Mouse (Mus musculus) layer of hippocampus, adult 18-20 months (tissue): ENCODE data around the gene Scamp4. TPM values are rescaled to one million over a fixed set of nuclear protein-coding genes. Genes with fewer than 3 reads are reported as not detected.
A peak's percentile ranks its signal among the peaks of the same experiment; 100 is the strongest.

Experiments used
- DNase-seq, 2 experiments: peaks; one replicate each; pipeline ENCODE4 v3.0.0; 2022; ENCODE audit warnings: low spot score in 2 of 2
- long read RNA-seq: library from polyadenylated mRNA; stranded (forward); transcript quantifications from one replicate; pipeline ENCODE4 v2.0.0, GENCODE M21; 2021
- total RNA-seq, 2 experiments: library from RNA; stranded (reverse); gene quantifications; 2 replicates each; pipeline ENCODE4 v1.2.3; 2021

The Scamp4 gene
- total RNA-seq = 10 to 100 TPM; 43.9 to 54.4 TPM
- long read RNA-seq, transcript Scamp4-201 (7 exons, 1,804 nt) = major isoform, 76 of 103 reads
- long read RNA-seq, partial matches to known transcripts = 2 of 103 reads
- long read RNA-seq, other reads (novel, unspliced or antisense) = 20 of 103 reads

DNA sequence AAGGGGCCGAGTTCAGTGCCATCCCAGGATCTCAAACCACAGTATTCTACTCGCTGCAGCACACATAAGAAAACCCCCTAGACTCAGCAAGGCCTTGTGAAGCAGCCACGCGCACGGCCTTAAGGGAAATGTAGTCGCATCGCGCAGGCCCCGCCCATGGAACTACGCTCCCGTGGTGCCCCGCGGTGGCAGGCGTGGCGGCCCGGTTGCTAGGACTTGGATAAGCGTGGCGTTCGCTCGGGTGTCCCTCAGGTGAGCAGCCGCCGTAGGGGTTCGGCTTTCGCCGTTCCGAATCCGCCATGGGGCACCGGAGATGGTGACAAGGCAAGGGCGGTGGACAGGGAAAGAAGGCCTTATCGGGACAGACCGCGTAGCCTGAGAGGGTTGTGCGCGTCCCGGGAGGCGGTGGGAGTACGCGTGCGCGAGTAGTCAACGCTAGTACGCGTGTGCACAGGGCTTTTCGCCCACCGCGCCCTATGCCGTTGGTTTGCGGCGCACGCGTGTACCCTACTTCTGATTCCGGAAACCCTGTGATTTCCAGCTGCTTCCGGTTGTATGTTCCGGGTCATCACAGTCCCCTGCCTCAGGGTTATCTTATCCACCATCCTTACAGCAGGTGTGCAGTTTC is at the start of gene Scamp4, which contains the start of gene Adat3:
Scamp4 (plus strand) TSS at position 175 of the 628 bp plus-strand sequence.
Adat3 (plus strand) TSS at position 183 of the 628 bp plus-strand sequence.
- DNase-seq = peak; percentile 95 to 98

DNA sequence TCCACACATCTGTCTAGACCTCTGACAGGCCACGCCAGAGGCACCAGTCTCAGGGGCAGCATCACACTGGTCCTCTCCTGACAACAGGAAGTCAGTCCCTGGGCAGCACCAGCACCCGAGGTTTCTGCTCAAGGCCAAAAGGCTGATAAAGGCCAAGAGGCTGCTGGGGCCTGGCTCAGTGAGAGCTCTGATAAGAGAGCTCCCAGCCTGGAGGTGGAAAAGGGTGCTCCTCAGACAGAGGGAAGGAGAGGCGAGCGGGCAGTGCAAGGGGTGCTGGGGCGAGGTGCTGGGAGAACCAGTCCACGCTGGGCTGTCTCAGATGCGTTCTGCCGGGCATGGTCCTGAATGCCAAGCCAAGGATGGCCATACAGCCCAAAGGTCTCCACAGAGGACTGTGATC is 49.1 kb upstream of the Scamp4 start:
- no peak for DNase-seq

GRCm38 (mm10) chr10:80553997-80554396 is 48.7 kb upstream of the Scamp4 start:
- DNase-seq = no peak

- DNase-seq = peak in 1 of 2 experiments; percentile 82
Measured at GRCm38 (mm10) chr10:80557346-80557965, 45.2 kb upstream of the Scamp4 start.

GRCm38 (mm10) chr10:80559431-80559830 is 43.2 kb upstream of the Scamp4 start:
- no peak for DNase-seq

GRCm38 (mm10) chr10:80560621-80561020 is 42.1 kb upstream of the Scamp4 start:
- no peak for DNase-seq

DNA sequence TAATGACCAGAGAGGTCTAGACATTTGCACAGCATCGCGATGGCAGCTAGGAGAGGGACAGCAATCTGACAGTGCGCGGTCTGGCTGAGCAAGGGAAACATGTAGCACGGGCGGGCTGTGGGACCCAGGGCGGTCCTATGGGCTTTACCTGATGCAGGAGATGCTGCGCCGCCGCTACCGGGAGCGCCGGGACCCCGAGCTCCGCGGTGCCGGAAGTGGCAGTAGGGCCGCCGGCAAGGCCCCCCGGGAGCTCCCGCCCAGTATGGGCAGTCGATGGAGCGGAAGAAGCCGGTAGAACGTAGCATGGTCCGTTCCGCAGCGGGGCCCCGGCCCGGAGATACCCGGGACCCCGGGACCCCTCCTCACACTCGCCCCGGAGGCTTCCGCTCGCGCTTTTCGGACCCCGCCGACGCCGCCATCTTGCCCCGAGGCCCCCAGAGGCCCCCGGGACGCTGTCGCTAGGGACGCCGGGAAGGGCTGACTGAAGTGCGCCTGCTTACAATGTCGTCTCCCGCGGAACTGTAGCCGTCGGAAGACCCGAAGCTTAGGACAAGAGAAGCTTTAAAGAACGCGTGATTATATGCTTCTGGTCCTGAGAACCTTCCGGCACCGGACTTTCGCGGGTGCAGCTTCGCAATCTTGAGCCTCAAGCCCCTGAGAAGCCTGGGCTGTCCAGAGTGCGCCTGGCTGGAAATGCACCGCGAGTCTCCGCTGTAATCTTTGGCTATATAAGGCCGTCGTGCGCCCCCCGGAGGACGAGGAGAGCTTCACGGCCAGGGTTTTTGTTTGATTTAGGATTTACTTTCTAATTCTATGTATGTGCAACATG is 41.3 kb upstream of the Scamp4 start, which contains the start of gene Rexo1:
Rexo1 (minus strand) TSS at position 445 of the 829 bp plus-strand sequence.
- DNase-seq = peak; percentile 89 to 97

GRCm38 (mm10) chr10:80566375-80567092 is 36.1 kb upstream of the Scamp4 start:
- peak; percentile 78 to 93 for DNase-seq

- no peak for DNase-seq
Measured at GRCm38 (mm10) chr10:80568876-80569275, 33.8 kb upstream of the Scamp4 start.

DNA sequence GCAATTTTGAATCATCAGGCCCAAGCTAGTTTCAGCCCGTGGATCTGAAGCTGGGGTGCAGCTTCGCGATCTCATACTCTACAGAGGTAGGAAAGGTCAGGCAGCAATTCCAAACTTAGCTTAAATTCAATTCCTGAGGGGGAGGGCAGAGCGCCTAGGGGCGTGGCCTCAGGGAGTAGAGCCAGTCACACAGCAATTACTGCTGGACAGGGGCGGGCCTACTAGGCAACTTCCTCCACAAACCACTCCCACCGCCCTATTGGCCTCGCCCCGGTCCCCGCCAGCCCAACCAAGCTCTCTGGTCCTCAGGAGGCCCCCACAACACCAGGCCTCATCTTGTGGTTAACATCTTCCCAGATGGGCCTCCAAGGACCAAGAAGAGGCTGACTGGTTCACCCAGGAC is 33.0 kb upstream of the Scamp4 start:
- no peak for DNase-seq

DNA sequence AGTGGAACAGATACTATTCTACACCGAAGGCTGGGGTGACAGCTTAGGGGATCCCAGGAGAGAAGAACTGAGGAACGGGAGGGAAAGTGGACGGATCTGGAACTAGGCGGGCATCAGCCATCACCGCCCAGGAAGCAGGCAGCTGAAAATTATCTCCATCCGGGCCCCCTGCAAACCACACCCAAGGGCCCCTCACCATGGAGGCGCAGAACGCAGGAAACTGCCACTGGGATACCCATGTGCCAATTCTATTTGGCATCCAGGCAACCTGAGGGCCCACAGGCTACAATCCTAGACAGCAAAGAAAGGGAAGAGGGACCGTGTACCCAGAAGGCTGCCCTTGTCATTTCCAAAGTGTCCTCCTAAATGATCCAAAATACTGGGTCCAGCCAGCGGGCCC is 32.3 kb upstream of the Scamp4 start:
- DNase-seq = no peak

GRCm38 (mm10) chr10:80570871-80571836 is 31.5 kb upstream of the Scamp4 start:
- no peak for DNase-seq

DNA sequence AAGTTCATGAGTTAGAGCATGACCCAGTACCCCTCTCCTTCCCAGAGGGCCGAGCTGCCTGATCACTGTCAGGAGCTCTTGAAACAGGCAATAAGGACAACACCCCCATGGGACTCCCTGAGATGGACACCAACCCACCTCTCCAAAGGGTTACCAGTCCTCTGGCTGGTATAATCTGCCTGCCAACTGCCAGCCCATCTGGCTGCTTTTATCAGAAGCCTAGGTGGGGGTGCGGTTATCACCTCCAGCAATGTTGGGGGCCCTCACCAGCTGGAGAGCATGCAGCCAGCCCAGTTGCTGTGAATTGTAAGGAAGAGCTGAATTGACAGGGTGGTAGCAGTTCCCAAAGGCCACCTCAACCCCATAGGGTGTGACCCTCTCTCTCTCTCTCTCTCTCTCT is 30.2 kb upstream of the Scamp4 start:
- DNase-seq = no peak

DNA sequence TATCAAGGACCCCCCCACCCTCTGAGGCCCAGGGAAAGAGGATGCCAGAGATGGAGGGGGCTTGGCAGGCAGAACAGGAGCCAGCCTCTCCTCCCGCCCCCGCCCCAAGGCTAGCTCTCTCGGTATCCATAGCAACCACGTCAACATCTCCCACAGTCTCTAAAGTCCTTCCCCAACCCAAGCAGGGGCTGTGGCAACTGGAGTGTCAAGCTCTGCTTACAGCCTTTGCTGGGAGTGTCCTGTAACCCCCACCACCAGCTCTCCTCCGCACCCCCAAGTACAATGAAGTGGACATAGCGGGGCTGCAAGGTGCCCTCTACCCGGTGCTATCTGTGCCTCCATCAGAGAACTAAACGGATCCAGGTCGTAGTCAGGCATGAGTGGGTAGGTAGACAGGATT is 28.7 kb upstream of the Scamp4 start:
- peak in 1 of 2 experiments; percentile 76 for DNase-seq

- DNase-seq = no peak
Measured at GRCm38 (mm10) chr10:80574896-80575295, 27.8 kb upstream of the Scamp4 start.

- no peak for DNase-seq
Measured at GRCm38 (mm10) chr10:80575925-80576324, 26.7 kb upstream of the Scamp4 start.

DNA sequence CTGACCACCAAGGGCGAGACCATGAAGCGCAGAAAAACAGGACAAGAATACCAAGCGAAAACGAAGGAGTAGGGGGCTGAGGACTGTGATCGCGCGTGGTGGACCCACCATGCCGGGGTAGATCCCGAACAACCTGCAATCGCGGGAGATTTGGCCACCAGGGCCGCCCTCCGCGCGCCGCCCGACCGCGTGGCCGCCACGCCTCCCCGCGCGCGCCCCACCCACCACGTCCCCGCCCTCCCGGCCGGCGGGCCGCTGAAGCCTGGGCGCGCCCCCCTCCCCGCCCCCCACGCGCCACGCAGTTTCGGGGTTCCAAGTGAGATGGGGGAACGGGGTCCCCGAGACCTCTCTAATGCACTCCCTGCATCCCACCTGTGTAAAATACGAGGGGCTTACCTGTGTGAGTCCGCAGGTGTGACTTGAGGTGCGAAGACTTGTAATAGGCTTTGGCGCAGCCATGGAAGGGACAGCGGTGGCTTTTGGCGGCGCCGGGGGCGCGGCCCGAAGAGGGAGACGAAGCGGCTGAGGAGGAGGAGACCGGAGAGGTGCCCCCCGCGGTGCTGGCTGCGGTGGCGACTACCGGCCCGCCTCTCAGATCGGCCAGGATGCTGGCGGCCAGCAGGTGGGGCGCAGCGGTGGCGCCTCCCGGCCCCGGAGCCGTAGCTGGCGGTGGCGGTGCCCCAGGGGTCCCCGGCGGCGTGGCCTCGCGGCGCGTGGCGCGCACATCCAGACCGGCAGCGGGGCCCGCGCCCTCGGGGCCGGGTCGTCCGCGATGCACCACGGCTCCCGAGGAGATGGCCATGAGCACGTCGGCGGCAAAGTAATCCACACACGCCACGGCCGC is 26.1 kb upstream of the Scamp4 start:
- peak in 1 of 2 experiments; percentile 66 for DNase-seq

DNA sequence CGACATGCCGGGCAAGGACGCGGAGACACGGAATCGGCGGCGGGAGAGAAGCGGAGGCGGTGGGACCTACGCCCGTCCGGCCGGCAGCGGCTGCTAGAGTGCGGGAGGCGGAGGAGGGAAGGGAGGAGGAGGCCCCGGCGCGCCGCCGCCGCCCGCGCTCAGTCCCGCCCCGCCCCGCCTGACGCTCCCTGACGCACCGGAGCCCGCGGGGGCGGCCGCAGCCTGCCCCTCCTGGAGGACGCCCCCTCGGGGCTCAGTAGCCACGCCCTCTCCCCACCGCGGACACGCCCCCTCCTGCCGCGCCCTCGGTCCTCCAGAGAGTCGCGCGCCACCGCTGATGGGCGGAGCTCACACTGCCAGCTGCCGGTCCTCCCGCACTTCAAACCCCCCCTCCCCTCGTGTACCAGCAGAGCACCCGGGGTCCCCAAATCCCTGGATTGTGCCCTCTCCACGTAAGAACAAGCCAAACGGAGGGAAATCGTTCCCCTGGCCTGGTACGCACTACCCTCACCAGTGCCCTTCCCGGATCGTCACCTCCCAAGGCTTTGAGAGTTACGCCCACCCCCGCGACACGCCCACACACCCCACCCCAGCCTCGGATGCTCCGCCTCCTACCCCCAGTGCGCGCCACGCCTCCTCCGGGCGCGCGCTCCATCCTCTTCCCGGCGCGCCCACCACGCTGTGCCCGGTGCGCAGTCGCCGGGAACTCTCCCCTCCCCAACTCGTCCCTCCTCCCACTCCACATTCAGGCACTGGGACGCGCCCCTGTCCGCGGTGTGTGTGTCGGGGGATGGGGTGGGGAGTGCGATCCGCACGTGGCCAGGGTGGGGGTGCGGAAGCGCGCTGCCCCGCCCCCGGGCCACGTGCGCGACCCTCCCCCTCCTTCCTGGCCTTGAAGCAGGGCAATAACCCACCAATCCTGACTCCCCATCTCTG is 25.2 kb upstream of the Scamp4 start, which contains the start of gene Klf16:
Klf16 (minus strand) TSS at position 127 of the 936 bp plus-strand sequence.
- DNase-seq = peak; percentile 95 to 97
